Mouse (Mus musculus) heart, embryonic 13.5 days (tissue): ENCODE measurements around the gene Ube2q2. TPM values are rescaled to one million over a fixed set of nuclear protein-coding genes. Genes with fewer than 3 reads are reported as not detected.
A peak's percentile ranks its signal among the peaks of the same experiment; 100 is the strongest.

Experiments
- ATAC-seq: fragments of 200-750 bp; cut with Nextera tagmentation; 2 replicates; pipeline ENCODE4 v1.8.0; 2017; ENCODE audit warnings: moderate TSS enrichment; ENCODE audit not compliant: insufficient number of reproducible peaks, low FRiP score, low TSS enrichment; ENCODE audit errors: extremely low read depth
- H3K27ac ChIP-seq: fragments of 300-500 bp; sonication (generic); replicated peaks from 2 replicates; pipeline ENCODE4 v1.5.1; 2015; ENCODE audit warnings: moderate library complexity, mild to moderate bottlenecking, inconsistent platforms
- H3K27me3 ChIP-seq: fragments of 300-500 bp; sonication (generic); replicated peaks from 2 replicates; pipeline ENCODE4 v1.6.1; 2015; ENCODE audit warnings: mild to moderate bottlenecking, inconsistent platforms
- H3K36me3 ChIP-seq: fragments of 300-500 bp; sonication (generic); 2 replicates; pipeline ENCODE4 v1.6.1; 2015; ENCODE audit warnings: mild to moderate bottlenecking, inconsistent platforms
- H3K4me1 ChIP-seq: fragments of 300-500 bp; sonication (generic); 2 replicates; pipeline ENCODE4 v1.6.1; 2015; ENCODE audit warnings: inconsistent platforms
- H3K4me2 ChIP-seq: fragments of 300-500 bp; sonication (generic); 2 replicates; pipeline ENCODE4 v1.6.1; 2015; ENCODE audit warnings: inconsistent platforms, mild to moderate bottlenecking, moderate library complexity
- H3K4me3 ChIP-seq: fragments of 300-500 bp; sonication (generic); 2 replicates; pipeline ENCODE4 v1.5.1; 2015; ENCODE audit warnings: moderate library complexity, mild to moderate bottlenecking, inconsistent platforms
- H3K9ac ChIP-seq: fragments of 300-500 bp; sonication (generic); 2 replicates; pipeline ENCODE4 v1.6.1; 2015; ENCODE audit warnings: inconsistent platforms, mild to moderate bottlenecking, moderate library complexity
- H3K9me3 ChIP-seq: fragments of 300-500 bp; sonication (generic); 2 replicates; pipeline ENCODE4 v1.6.1; 2016; ENCODE audit warnings: inconsistent platforms
- WGBS: fragments of 180-500 bp; shearing (Covaris S2); methylation state at CpG from one replicate; pipeline ENCODE4 v1.1.7; 2015; ENCODE audit warnings: mixed read lengths; 5-methylcytosine and 5-hydroxymethylcytosine counted together
- polyA plus RNA-seq: library from polyadenylated mRNA; unstranded; fragments of >200 nt; fragmentation: Nextera tagmentation; extraction: Ambion mirVana; gene quantifications from 2 replicates; pipeline ENCODE4 v1.2.1, GENCODE M21; 2015

Gene Ube2q2
- polyA plus RNA-seq, 1 experiment from 2014 or later: 26.2 TPM

DNA sequence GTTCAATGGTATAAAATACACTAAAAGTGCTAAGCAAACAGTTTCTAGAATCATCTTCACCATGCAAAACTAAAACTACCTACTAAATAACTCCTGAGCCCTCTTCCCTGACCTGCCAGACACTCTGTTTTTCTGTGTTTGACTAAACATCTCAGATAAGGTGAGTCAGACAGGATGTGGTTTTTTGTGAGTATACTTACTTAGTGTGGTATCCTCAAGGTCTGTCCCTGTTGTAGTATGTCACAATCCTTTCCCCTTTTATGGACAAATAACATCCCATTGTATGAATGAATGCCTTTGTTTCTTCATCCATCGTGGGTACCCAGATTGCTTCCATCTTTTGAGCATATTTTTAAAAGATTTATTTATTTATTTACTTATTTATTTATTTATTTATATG lies 22.4 kb upstream of the Ube2q2 start:
- Histone ChIP-seq H3K4me1 (no peaks in the 10 kb centered on the region), H3K9ac (no peak overlapping the region), H3K4me3 (no peak overlapping the region), H3K9me3 (no peaks in the 10 kb centered on the region), H3K27me3 (no peaks in the 10 kb centered on the region), H3K36me3 (no peaks in the 10 kb centered on the region), H3K4me2 (no peak overlapping the region), H3K27ac (no peak overlapping the region)
- ATAC-seq: no peak
- WGBS: 82% methylated on average over 1 of the region's 1 CpGs

GRCm38 (mm10) chr9:55131851-55132250 lies 16.8 kb upstream of the Ube2q2 start:
- Histone ChIP-seq H3K9ac (no peak overlapping the region), H3K27ac (no peak overlapping the region), H3K4me2 (no peak overlapping the region), H3K36me3 (no peaks in the 10 kb centered on the region), H3K27me3 (no peaks in the 10 kb centered on the region), H3K4me1 (peaks cover 9% of the 10 kb centered on the region), H3K4me3 (no peak overlapping the region), H3K9me3 (no peaks in the 10 kb centered on the region)
- no peak for ATAC-seq

DNA sequence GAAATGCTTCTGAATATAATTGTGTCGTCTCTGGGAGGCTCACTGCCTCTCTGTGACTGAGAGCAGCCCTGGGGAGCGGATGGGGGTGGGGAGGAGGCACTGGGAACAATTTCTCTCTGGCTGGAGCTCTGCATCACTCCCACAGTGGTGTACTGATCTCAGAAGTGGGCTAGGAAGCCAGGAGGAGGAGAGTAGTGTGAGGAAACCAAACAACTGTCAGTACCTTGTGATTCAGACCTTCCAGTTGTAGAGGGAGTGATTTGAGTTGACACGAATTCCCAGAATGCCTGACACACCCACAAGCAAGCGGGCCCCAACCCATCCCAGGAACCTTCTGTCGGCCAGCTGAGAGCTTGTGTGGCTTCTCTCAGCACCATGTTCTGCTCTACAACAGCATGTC lies 12.1 kb upstream of the Ube2q2 start:
- H3K36me3 ChIP-seq: no peaks in the 10 kb centered on the region
- peaks cover 19% of the 10 kb centered on the region for H3K4me1 ChIP-seq
- H3K27ac ChIP-seq: peak overlapping the region; percentile 50
- no peaks in the 10 kb centered on the region for H3K27me3 ChIP-seq
- WGBS: 15% methylated on average over 5 of the region's 5 CpGs
- H3K9me3 ChIP-seq: no peaks in the 10 kb centered on the region
- peak overlapping the region; percentile 27 for H3K4me2 ChIP-seq
- 0 out of 2 replicates have a peak overlapping the region, but pooled peaks have one; percentile 14 for H3K9ac ChIP-seq
- no peak for ATAC-seq
- no peak overlapping the region for H3K4me3 ChIP-seq

- H3K36me3 ChIP-seq: no peaks in the 10 kb centered on the region
- ATAC-seq: no peak
- peaks cover 19% of the 10 kb centered on the region for H3K4me1 ChIP-seq
- H3K27me3 ChIP-seq: no peaks in the 10 kb centered on the region
- WGBS: 31% methylated on average over 4 of the region's 4 CpGs
- H3K9me3 ChIP-seq: no peaks in the 10 kb centered on the region
- H3K4me3 ChIP-seq: no peak overlapping the region
- peak overlapping the region; percentile 50 for H3K27ac ChIP-seq
- peak overlapping the region; percentile 27 for H3K4me2 ChIP-seq
- no peak overlapping the region for H3K9ac ChIP-seq
These were observed 11.5 kb upstream of the Ube2q2 start for GRCm38 (mm10) chr9:55137112-55137511.

GRCm38 (mm10) chr9:55139958-55140357 lies 8.7 kb upstream of the Ube2q2 start:
- H3K27me3 ChIP-seq: no peaks in the 10 kb centered on the region
- no peak overlapping the region for H3K4me2 ChIP-seq
- 45% methylated on average over 5 of the region's 5 CpGs for WGBS
- peaks cover 22% of the 10 kb centered on the region for H3K4me1 ChIP-seq
- no peaks in the 10 kb centered on the region for H3K9me3 ChIP-seq
- no peak overlapping the region for H3K27ac ChIP-seq
- H3K36me3 ChIP-seq: no peaks in the 10 kb centered on the region
- no peak overlapping the region for H3K4me3 ChIP-seq
- no peak for ATAC-seq
- no peak overlapping the region for H3K9ac ChIP-seq

DNA sequence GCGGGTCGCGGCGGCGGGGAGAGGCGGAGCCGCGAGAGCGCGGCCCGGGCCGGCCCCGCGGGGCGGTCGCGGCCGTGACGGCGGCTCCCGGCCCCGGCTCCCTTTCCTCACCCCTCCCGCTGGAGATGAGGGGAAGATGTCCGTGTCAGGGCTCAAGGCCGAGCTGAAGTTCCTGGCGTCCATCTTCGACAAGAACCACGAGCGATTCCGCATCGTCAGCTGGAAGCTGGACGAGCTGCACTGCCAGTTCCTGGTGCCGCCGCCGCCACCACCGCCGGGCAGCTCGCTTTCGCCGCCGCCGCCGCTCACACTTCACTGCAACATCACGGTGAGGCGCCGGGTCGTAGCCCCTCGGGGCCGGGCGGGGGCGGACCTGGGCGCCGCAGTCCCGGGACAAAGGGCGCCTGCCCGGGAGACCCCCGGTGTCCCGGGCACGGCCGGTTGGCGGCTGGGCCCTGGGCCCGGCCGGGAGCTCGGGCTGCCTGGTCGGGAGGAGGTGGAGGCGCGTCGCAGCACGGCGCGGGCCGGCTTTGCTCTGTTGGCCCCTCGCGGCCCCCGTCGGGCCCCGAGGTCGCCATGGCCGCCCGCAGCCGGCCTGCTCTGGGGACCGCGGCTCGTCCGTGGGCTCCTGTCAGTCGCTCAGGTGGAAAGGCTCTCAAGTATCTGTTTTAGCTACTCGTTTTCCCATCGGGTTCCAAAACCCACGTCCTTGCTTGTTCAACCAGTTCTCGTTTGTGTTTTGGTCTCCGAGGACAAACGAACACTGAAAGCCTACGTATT lies 1.0 kb downstream of the Ube2q2 start:
- WGBS: under 1% methylated on average over 84 of the region's 93 CpGs

DNA sequence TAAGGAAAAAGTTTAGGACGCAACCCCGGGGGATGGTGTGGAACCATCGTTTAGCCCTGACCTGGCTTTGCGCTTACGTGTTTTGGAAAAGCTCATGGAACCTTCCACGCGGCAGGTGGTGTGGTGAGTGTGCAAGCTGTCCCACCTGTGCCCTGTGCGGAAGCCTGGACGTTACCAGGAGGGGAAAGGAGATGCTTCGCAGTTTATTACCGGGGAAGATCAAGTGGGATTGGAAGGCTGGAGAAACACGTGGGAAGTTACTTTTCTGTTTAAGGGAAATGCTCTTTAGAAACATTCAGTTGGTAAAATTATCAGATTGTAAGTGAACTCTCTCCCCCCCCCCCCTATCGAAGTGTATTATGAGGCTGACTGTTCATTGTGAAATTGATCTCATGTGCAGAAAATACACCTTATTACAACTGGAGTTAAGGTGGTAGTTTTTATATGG lies 1.6 kb downstream of the Ube2q2 start:
- Histone ChIP-seq H3K36me3 (no peaks in the 10 kb centered on the region), H3K9me3 (no peaks in the 10 kb centered on the region), H3K4me2 (peak overlapping the region; percentile 93), H3K27me3 (peaks cover 6% of the 10 kb centered on the region; the same call in 1 of the 2 replicates), H3K27ac (0 out of 2 replicates have a peak overlapping the region, but pooled peaks have one; percentile 79), H3K9ac (peak overlapping the region; percentile 97), H3K4me1 (peaks cover 29% of the 10 kb centered on the region), H3K4me3 (peak overlapping the region; percentile 89)
- ATAC-seq: no peak
- 2% methylated on average over 13 of the region's 13 CpGs for WGBS

More for the DNA sequence above, 1.0 kb downstream of the Ube2q2 start:
- peaks cover 29% of the 10 kb centered on the region for H3K4me1 ChIP-seq
- H3K4me3 ChIP-seq: peak overlapping the region; percentile 89
- peak; percentile 63 for ATAC-seq
- H3K4me2 ChIP-seq: peak overlapping the region; percentile 93
- peaks cover 6% of the 10 kb centered on the region; the same call in 1 of the 2 replicates for H3K27me3 ChIP-seq
- H3K9ac ChIP-seq: peak overlapping the region; percentile 97
- H3K27ac ChIP-seq: peak overlapping the region; percentile 79
- H3K36me3 ChIP-seq: no peaks in the 10 kb centered on the region
- H3K9me3 ChIP-seq: no peaks in the 10 kb centered on the region

- no peaks in the 10 kb centered on the region for H3K9me3 ChIP-seq
- H3K27me3 ChIP-seq: 0 out of 2 replicates have a peak, but pooled peaks cover 2% of the 10 kb centered on the region
- H3K27ac ChIP-seq: no peak overlapping the region
- peaks cover 33% of the 10 kb centered on the region for H3K4me1 ChIP-seq
- peak overlapping the region; percentile 93 for H3K4me2 ChIP-seq
- no peaks in the 10 kb centered on the region for H3K36me3 ChIP-seq
- peak overlapping the region; percentile 97 for H3K9ac ChIP-seq
- H3K4me3 ChIP-seq: peak overlapping the region; percentile 89
- no peak for ATAC-seq
These were observed 2.4 kb downstream of the Ube2q2 start for GRCm38 (mm10) chr9:55151096-55151495.

GRCm38 (mm10) chr9:55152935-55153334 lies 4.3 kb downstream of the Ube2q2 start:
- no peak overlapping the region for H3K27ac ChIP-seq
- no peak overlapping the region for H3K4me3 ChIP-seq
- H3K27me3 ChIP-seq: no peaks in the 10 kb centered on the region
- H3K9me3 ChIP-seq: no peaks in the 10 kb centered on the region
- no peak overlapping the region for H3K9ac ChIP-seq
- 80% methylated on average over 5 of the region's 5 CpGs for WGBS
- ATAC-seq: no peak
- H3K36me3 ChIP-seq: no peaks in the 10 kb centered on the region
- H3K4me1 ChIP-seq: peaks cover 37% of the 10 kb centered on the region
- H3K4me2 ChIP-seq: no peak overlapping the region

DNA sequence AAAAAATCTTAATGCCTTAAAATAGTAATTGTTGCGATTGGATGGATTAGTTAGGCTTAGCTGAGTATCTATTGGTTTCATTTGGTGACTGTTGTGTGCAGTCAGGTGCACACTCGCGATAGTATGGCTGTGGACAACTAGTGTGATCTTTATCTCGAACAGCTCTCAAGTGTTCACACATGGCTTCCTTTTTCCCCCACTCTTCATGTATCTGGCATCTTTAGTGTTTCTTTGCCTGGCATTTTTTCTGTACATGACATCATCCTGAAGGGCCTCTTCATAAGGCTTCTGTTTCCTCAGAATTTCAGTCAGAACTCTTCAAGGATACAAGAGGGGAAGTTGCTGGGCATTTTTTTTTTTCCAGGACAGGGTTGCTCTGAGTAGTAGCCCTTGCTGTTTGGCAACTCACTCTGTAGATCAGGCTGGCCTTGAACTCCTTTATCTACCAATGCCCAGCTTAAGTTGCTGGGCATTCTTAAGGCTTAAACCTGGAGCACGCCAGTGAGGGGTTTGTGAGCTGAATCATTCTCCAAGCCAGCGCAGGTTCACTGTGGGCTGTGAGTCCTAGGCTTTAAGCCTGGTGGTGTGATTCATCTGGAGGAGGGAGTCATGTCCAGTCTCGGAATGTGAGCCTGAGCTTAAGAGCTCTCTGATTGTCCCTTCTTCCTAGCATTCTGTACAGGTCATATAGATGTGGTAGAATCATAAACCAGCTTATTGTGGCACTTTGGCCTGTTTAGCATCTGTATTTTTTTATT lies 22.2 kb downstream of the Ube2q2 start:
- Histone ChIP-seq H3K9me3 (no peaks in the 10 kb centered on the region), H3K9ac (no peak overlapping the region), H3K4me2 (no peak overlapping the region), H3K27ac (no peak overlapping the region), H3K36me3 (peaks cover 48% of the 10 kb centered on the region), H3K4me1 (peaks cover 20% of the 10 kb centered on the region), H3K4me3 (no peak overlapping the region), H3K27me3 (no peaks in the 10 kb centered on the region)
- 65% methylated on average over 7 of the region's 7 CpGs for WGBS
- no peak for ATAC-seq

DNA sequence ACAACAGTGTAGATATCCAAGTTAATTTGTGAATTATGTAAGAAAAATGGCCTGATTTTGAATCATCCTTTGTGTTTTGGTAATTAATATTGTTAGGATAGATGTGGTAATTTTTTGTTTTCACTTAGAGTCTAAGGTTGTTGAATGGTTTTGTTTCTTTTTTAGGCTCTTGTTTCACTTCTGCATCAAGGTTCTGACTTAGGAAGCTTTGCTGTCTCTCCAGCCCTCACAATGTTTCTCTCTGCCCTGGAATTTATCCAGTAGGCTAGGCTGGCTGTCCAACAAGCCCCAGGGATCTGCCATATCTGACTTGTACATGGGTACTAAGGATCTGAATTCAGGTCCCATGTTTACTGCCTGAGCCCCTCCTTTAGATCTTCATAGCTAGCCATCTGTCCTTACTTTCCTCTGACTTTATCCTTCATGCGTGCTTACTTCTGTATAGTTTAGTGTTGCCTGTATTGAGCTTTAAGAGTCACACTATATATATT lies 23.6 kb downstream of the Ube2q2 start:
- ATAC-seq: no peak

More for the DNA sequence above, 23.6 kb downstream of the Ube2q2 start:
- Histone ChIP-seq H3K36me3 (peaks cover 42% of the 10 kb centered on the region), H3K4me2 (no peak overlapping the region), H3K9me3 (no peaks in the 10 kb centered on the region), H3K27ac (no peak overlapping the region), H3K4me1 (peaks cover 20% of the 10 kb centered on the region), H3K4me3 (no peak overlapping the region), H3K27me3 (no peaks in the 10 kb centered on the region), H3K9ac (no peak overlapping the region)
- 89% methylated on average over 1 of the region's 1 CpGs for whole genome bisulfite sequencing
